Mouse (Mus musculus): ENCODE measurements at regions not wholly inside any gene's neighbourhood (a gene's known extent, or its start where the extent isn't known, plus 50 kb on each side); places are given as distances from the start of the nearest gene placed in this dataset.

DNA sequence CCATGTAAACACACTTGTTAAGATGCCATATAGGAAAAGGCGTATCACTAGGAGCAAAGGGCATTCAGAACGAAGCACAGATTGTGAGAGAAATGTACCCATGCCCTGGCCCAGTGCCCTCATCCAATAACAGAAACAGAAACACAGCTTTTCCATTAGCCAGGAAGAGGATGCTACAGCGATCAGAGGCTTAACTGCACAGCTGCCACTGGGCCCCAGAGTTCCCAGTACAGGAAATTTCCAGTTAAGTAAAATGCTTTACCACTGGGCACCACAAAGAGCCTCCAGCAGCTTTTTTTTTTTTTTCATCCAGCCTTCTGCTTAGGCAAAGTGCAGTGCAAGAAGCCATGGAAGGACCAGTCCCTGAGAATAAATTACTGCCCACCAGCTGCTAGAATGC, 325.6 kb upstream of the Arid1b start:
- no peak for DNase-seq (ENCODE audit: low spot score in 2 of 2)

DNA sequence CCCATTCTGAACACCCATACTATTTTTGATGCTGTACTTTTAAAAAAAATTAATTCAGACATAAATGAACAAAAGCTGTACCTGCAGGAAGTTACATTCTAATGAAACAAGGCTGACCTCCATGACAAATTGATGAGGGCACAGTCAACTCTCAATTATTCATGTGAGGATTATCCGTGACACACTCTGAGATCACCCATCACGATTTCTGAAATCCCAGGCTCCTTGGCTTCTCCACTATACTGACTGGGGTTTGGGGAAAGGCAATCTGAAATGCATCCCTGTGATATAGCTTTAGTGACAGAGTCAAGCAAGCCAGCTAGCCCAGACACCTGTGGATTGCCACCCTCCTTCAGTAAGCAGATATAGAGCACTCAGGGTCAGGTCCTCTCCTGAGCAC, 320.9 kb upstream of the Arid1b start:
- no peak for DNase-seq (ENCODE audit: low spot score in 2 of 2)

DNA sequence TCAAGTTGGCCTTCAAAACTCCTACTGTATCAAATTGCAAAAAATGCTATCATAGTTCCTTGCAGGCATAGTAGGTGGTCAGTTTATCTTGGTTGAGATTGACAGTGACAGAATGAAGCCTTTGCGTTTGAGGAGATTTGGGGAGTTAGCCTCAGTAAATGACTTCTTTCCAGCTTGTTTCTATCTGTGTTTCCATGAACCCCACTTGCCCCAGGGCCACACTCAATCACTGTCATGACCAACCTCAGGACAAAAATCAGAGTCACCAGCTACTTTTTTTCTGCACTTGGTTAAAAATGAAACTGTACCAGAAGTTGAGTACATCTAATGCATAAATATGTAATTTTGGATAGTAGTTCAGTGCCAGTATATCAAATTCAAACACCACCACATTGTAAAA, 287.7 kb upstream of the Arid1b start:
- no peak for DNase-seq (ENCODE audit: low spot score in 2 of 2)

DNA sequence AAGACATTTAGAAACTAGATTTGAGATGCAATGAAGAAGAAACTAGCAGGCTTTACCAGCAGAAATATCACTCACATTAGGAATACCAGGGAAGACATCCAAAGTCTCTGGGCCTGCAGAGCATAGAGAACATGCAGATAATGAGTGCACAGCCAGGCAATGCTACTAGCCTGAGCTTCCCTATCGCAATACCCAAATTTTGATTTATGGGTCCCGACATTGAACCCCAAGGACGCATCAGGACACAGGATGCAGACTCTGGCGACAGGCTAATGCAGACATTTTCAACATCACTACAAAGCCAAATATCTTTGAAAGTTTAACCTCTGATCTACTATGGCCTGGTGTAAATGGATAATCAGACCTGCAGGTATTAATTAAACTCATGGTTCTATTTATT, 273.1 kb upstream of the Arid1b start:
- no peak for DNase-seq (ENCODE audit: low spot score in 2 of 2)

DNA sequence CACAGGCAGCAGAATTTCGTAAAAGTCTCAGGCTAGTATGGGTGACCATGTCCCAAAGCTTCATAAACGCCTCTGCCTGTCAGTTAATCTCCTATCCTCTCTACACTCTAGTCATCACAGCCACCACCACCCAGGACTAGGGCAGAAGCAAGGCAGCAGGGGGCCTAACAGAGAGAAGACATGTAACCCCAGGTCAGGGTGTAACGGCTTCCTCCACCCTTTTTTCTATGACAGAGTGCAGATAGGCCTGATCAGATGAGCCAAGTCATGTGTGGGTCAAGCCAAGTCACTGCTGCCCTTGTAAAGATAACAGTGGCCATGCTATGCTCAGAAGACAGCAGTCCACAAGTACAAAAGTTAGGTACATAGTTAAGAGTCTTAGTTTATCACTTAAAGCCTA, 270.1 kb upstream of the Arid1b start:
- DNase-seq (ENCODE audit: low spot score in 2 of 2): no peak

DNA sequence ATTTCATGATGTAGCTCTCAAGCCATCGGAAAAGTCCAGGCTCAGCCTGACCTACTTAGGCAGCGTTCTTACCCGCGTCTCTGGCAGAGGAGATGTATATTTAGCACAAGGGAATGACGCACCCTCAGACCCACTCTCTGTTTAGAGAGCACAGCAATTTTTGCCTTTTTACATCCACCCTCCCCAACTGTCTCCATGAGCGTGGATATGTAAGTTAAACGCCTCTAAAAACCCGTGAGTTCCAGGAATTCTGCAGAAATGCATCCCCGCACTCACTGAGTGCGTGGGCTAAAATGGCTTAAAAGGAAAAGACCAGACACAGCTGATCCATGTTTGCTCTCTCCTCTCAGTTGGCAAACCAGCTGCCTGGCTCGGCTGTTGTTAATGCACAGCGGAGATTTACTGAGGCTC, 267.8 kb upstream of the Arid1b start:
- DNase-seq (ENCODE audit: low spot score in 2 of 2): peak; percentile 43 to 66

DNA sequence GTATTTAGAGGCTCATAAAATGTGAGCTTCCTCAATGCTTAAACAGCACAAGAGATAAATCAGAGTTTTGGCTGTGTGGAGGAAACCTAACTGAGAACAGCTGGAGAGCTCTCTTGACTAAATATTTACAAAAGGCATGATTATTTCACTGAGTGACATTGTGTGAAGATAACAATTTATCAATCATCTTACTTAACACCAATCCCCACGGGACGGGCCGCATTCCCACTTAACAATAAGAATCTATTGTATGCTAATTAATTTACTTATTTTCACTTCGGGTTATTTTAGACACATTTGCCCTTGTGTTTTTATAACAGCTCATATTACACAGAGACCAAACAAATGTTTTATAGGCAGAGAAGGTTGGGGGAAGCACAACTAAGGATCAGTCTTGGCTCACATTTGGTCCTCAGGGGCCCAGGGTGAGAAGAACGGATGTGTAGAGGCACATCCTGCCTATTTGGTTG, 259.7 kb upstream of the Arid1b start:
- DNase-seq (ENCODE audit: low spot score in 2 of 2): no peak

DNA sequence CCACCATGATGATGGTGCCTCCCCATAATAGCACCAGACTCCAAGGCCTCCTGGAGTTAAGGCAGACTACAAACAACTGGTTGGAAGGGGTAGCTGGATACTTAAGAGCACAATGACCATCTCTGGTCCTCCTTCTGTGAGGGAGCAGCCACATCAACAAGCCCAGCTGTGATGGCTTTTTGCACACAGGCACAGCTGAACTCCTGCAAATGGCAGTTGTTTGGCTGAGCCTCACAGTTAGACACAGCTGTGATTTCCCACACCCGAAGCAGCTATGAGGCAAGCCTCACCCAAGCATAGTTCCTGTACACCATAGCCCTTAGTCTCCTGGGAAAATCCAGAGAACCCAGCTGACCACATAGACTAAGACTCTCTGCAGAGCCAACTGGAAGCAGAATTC, 258.9 kb upstream of the Arid1b start:
- DNase-seq (ENCODE audit: low spot score in 2 of 2): no peak

DNA sequence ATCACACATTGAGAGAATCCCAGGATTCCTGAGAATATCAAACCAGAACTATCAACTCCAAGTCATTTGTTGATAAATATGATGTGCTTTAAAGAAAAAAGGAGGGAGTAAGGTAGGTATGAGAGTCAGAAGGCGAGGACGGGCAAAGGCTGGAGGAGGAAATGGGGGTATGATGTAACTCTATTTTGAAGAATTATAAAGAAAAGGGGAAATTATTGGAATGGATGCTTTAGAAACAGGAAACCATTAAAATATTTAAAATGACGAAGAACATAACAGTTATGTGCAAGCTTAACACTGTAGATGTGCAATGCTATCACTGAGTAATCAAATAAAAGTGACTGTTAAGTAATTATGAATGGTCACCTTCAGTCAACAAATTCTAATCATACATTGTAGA, 257.4 kb upstream of the Arid1b start:
- no peak for DNase-seq (ENCODE audit: low spot score in 2 of 2)

DNA sequence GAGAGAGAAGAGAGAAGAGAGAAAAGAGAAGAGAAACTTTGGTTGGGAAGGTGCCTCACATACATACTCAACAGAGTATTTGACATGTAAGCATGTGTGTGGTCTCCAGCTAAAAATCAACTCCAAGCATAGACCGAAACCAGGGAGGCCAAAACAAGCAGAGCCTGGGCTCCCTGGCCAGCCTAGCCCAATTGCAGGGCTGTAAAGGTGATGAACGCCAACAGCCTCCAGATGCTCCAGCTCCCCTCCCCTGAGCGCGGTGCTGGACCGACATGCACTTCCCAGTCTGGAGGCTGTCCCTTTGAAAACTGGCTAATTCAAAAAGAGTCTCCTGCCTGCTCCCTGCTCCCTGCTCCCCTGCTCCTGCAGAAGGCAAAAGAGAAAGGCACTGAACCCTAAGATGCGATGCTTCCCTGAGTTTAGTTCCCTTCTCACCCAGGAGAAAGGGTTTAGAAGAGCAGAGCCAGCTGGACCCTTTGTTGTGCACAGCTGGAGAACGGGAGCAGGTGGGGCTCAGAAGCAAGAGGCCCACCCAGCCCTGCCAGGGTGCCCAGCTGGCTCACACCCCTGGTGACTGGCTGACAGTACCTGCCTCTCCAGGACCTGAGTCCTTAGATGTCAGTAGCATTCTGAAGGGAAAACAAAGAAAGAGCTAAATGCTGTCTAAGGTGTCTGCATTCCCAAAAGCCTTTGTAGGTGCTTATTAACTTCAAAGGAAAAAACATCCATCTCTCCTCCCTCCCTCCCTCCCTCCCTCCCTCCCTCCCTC, 255.2 kb upstream of the Arid1b start:
- DNase-seq (ENCODE audit: low spot score in 2 of 2): no peak

DNA sequence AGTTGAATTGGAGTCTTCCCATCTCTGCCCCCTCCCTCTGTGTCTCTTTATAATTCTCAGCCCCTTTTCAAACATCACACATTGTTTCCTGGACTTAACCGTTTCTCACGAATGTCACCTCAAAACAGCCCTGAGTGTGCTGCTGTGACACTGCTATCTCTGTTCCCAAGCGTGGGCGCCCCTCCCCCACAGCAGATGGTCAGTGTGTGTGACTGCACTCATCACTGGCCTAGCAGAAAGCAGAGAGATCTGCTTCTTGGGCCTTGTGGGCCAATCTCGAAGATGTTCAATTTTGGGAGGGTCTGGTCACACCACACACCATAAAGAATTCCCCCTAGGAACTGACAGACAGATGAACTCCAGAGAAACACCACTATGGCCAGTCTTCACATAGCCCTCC, 253.3 kb upstream of the Arid1b start:
- peak; percentile 24 to 56 for DNase-seq (ENCODE audit: low spot score in 2 of 2)

DNA sequence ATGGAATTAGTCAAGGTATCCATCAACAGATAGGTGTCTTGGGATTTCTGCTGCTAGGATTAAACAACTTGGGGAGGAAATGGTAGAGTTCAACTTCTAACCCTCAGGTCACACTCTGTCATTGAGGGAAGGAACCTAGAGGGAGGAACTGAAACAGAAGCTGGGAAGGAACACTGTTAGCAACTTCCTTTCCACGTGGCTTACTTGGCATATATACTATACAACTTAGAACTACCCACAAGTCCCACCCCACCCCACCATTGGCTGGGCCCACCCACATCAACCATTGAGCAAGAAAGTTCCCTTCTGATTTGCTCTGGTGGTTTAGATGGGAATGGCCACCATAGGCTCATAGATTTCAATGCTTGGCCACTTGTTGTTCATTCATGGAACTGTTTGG, 251.8 kb upstream of the Arid1b start:
- DNase-seq (ENCODE audit: low spot score in 2 of 2): no peak

DNA sequence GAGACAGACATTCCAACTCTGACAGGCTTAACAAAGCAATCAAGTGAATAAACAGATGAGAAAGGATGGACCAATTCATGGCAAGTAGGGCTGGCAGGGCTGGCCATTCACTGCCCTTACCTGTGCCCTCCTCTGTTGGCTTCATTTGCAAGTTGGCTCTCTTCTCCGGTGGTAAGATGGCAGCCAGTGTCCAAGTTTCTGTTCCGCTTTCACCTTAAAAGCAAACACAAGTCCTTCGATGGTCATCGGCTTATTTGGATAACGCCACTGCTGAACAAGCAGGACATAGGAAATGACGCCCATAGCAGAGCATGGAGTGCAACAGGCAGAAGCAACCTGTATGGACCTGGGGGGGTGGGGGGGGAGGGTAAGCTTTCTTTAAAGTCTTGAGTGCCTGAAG, 231.2 kb upstream of the Arid1b start:
- no peak for DNase-seq (ENCODE audit: low spot score in 2 of 2)

DNA sequence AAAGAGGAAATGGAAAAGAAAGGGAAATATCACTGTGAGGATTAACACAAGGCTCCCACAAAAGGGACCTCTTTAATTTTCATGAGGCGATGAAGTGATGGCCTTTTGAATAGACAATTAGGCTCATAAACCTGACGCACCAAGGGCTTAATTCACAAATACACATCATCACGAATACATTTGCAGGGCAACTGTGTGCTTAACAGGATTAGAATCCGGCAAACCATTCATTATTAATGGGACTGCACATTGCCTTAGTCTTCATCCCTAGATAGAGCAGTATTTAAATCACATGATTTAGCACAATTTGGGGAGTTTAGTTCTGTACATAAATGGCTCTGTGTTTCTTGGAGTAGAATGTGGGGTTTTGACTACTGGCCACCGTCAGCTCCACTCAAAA, 228.4 kb upstream of the Arid1b start:
- DNase-seq (ENCODE audit: low spot score in 2 of 2): no peak

DNA sequence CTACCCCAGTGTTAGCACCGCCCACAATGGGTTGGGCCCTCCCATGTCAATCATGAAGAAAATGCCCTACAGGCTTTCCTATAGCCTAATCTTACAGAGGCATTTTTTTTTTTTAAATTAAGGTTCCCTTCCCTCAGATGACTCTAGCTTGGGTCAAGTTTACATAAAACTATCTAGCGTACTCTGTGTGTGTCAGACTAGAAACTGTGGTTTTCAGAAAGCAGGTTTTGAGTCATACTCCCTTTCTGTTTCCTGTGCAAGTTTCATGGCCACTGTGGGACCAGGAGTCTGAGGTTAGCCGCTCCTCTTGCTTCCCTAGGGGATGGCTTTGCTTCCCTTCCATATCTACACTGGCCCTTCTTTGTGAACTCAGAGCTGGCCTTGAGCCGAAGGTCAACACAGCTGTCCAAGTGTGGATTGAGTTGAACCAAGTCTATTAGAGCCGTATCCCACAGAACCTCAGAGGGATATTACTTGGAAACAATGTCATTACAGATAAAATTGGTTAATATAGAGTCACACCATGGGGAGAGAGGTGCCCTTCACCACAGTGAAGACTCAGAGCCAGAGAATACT, 226.1 kb upstream of the Arid1b start:
- DNase-seq (ENCODE audit: low spot score in 2 of 2): no peak

DNA sequence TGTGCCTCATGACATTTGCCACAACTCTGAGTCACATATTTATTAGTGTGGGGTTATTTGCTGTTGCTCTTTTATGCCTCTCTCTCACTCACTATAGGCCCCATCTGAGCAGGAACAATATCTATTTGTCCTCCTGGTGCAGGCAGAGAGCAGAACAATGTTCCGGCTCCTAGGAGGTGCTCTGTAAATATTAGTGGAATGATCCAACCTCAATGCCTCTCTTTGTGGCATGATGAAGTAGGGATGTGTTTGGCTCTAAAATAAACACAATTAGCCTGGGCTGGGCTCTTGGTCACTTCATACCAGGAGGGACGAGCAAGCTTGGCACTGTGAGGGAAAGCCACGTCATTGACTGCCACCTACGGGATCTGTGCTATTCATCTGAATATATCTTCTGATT, 224.8 kb upstream of the Arid1b start:
- DNase-seq (ENCODE audit: low spot score in 2 of 2): no peak

DNA sequence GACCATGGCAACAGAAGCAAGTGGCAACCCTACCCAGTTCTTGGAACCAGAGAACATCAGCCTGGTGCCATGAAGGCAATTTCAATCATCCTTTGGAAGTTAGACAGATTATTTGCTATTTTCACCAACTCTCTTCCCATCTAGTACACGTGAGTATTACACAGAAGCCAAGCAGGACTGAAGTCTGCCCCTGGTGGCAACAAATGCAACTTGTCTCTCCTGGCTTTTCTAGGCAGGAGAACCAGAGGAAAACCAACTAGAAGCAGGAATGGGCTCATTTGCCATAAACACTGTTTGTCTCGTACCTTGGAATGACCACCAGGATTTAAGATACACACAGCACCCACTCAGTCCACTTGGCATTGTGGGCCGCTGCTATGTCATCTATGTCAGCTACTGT, 224.1 kb upstream of the Arid1b start:
- DNase-seq (ENCODE audit: low spot score in 2 of 2): no peak

DNA sequence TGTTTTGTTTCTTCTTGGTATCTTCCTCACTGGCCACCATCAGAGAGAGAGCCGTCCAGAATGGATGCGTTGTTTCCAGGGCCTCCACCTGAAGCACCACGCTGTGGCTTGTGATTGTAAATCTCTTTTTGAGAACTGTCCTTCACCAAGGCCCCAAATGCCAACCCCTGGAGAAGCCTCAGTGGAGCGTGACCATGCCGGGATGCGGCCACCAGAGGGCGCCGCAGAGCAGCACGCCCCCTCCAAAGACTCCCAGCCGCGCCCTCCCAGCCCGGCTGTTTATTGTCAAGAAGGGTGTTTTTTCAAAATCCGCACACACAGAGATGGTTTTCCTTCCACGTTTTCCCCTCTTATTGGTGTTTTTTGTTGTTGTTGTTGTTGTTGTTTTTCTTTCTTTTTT, 216.0 kb upstream of the Arid1b start:
- peak in 1 of 2 experiments; percentile 53 for DNase-seq (ENCODE audit: low spot score in 2 of 2)

DNA sequence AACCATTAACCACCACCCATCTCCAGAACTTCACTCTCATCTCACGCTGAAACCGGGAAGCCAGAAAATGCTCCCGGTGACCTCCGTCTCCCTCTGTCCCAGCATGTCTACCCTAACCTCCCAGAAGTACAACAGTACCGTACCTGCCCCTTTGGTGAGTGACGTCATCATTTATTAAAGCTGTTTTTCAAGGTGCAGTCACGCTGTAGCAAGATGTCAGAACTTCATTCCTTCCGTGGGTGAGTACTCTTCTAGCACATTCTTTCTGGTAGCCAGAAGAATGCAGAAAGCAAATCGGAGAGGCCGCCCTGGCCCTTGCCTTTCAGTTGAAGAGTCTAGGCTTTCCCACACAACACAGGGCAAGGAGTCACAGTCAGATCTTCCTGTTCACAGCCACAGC, 215.1 kb upstream of the Arid1b start:
- no peak for DNase-seq (ENCODE audit: low spot score in 2 of 2)

DNA sequence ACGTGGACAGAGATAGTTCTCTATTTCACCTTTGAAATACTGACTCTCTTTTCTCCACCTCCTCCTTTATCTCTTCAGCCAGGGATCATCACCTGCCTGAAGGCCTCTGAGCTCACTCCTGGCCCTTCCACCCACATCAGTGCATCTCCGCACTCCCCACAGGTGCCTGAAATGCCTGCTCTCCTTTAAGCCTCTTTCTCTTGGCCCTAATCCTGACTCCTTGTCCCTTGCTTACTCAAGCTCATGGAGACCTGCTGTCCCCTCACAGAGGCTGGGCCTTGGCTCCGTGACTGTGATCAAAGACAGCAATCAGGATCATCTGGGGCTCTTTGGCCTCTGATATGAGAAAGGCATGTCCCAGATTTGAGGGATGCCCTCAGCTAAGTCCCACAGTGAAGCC, 212.5 kb upstream of the Arid1b start:
- no peak for DNase-seq (ENCODE audit: low spot score in 2 of 2)

DNA sequence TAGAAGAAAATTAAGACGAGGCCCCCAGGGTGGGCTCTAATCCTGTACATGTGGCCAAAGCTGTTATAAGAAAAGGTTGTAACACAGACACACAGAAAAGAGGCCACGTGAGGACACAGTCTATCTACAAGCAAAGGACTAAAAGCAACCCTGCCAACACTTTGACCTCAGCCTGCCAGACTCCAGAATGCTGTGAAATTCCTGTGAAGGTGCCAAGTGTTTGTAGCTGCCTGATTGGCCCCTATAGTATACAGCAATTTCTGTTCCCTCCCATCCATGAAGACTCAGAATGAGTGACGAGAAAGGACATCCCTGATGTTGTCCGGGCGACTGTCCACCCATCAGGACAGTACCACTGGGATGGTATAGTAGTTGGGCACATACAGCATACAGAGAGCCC, 209.8 kb upstream of the Arid1b start:
- DNase-seq (ENCODE audit: low spot score in 2 of 2): no peak

DNA sequence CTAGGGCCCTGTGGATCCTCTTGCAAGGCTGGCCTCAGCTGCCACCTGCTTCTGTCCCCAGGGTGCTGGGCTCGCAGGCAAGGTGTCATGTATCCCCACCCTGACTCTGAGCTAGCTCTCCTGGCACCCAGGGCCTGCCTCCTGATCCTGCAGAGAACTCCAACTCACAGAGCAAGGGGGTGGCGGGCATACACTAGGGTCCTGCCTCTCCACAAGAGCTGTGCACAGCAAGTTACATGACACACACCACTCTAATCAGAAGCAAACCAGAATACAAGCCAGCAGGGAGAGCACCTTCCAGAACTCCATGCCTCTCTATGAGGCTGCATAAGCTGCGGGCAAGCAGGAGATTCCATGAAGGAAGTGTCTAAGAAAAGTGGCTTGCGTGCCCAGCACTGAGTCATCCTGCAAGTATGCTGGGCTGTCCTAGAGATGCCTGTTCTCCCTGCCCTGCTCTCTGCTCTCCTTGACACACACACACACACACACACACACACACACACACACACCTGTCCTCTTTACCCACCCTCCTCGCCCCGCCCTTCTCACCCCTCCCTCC, 208.8 kb upstream of the Arid1b start:
- no peak for DNase-seq (ENCODE audit: low spot score in 2 of 2)

DNA sequence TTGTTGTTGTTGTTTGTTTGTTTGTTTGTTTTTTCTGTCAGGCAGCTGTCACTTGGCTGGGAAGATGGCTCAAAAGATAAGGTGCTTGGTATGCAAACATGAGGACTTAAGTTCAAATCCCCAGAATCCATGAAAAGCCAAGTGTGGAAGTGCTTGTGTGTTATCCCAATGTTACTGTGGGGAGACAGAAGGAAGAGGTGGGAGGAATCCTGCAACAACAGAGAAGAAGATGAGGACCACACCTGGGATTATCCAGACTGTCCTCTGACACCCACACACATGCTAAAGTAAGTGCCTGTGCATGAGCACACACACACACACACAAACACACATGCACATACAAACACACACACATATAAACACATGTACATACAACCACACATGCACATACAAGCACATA, 207.6 kb upstream of the Arid1b start:
- no peak for DNase-seq (ENCODE audit: low spot score in 2 of 2)
